Mouse (Mus musculus) kidney, postnatal 0 days (tissue): ENCODE results near the gene Map3k9. TPM values are rescaled to one million over a fixed set of nuclear protein-coding genes. Genes with fewer than 3 reads are reported as not detected.

Experiments used
- ATAC-seq: fragments of 200-750 bp; cut with Nextera tagmentation; replicated peaks from 2 replicates; pipeline ENCODE4 v1.8.0; 2017; ENCODE audit warnings: low read depth, moderate number of reproducible peaks, moderate TSS enrichment, moderate library complexity; ENCODE audit not compliant: low FRiP score
- DNase-seq: peaks from one replicate; pipeline ENCODE4 v3.0.0-alpha.2; 2016; ENCODE audit warnings: low spot score
- H3K27ac ChIP-seq: fragments of 300-500 bp; sonication (generic); 2 replicates; pipeline ENCODE4 v1.5.1; 2014; ENCODE audit warnings: mild to moderate bottlenecking
- H3K27me3 ChIP-seq: fragments of 300-500 bp; sonication (generic); 2 replicates; pipeline ENCODE4 v1.6.1; 2014; ENCODE audit warnings: low read length, mixed read lengths; ENCODE audit not compliant: insufficient read depth
- H3K36me3 ChIP-seq: fragments of 300-500 bp; sonication (generic); 2 replicates; pipeline ENCODE4 v1.6.1; 2014; ENCODE audit warnings: low read length, mixed read lengths; ENCODE audit not compliant: insufficient read depth
- H3K4me1 ChIP-seq: fragments of 300-500 bp; sonication (generic); replicated peaks from 2 replicates; pipeline ENCODE4 v1.6.1; 2014; ENCODE audit warnings: antibody characterized with exemption, low read length, mixed read lengths; ENCODE audit not compliant: insufficient read depth
- H3K4me2 ChIP-seq: fragments of 300-500 bp; sonication (generic); 2 replicates; pipeline ENCODE4 v1.6.1; 2014; ENCODE audit warnings: mild to moderate bottlenecking, low read length, moderate library complexity, mixed read lengths
- H3K4me3 ChIP-seq: fragments of 300-500 bp; sonication (generic); replicated peaks from 2 replicates; pipeline ENCODE4 v1.5.1; 2014; ENCODE audit warnings: low read depth, low read length
- H3K9ac ChIP-seq: fragments of 300-500 bp; sonication (generic); 2 replicates; pipeline ENCODE4 v1.6.1; 2014; ENCODE audit warnings: low read depth, low read length
- H3K9me3 ChIP-seq: fragments of 300-500 bp; sonication (generic); replicated peaks from 2 replicates; pipeline ENCODE4 v1.6.1; 2016; ENCODE audit warnings: low read length, inconsistent platforms, mixed read lengths
- CTCF ChIP-seq: IDR thresholded peaks from 2 replicates; pipeline ENCODE4 v1.5.1; 2016; ENCODE audit warnings: antibody characterized with exemption, low read depth, mild to moderate bottlenecking, moderate library complexity
- WGBS: fragments of 180-500 bp; shearing (Covaris S2); extraction: QIAGEN DNeasy Blood & Tissue Kit; methylation state at CpG from one replicate; pipeline ENCODE4 v1.1.7; 2014; 5-methylcytosine and 5-hydroxymethylcytosine counted together
- polyA plus RNA-seq: library from polyadenylated mRNA; unstranded; fragments of >200 nt; fragmentation: Nextera tagmentation; extraction: Ambion mirVana; gene quantifications from 2 replicates; pipeline ENCODE4 v1.2.1, GENCODE M21; 2015

Map3k9 gene
- polyA plus RNA-seq, 1 experiment from 2014 or later: 1.4 TPM

- 48% methylated on average over 6 of the region's 6 CpGs for WGBS
- Histone ChIP-seq H3K4me3 (no peak overlapping the region), H3K27ac (no peak overlapping the region), H3K9me3 (no peaks in the 10 kb centered on the region), H3K4me1 (no peaks in the 10 kb centered on the region), H3K27me3 (no peaks in the 10 kb centered on the region), H3K9ac (no peak overlapping the region), H3K36me3 (no peaks in the 10 kb centered on the region), H3K4me2 (no peak overlapping the region)
- TF ChIP-seq CTCF: no peak
- no peak for ATAC-seq
- no peak for DNase-seq
These were observed 11.7 kb upstream of the Map3k9 start for GRCm38 (mm10) chr12:81792511-81793218.

GRCm38 (mm10) chr12:81789499-81789898, 8.5 kb upstream of the Map3k9 start:
- no peak overlapping the region for H3K9ac ChIP-seq
- H3K4me3 ChIP-seq: no peak overlapping the region
- 53% methylated on average over 2 of the region's 2 CpGs for WGBS
- no peak overlapping the region for H3K27ac ChIP-seq
- no peaks in the 10 kb centered on the region for H3K36me3 ChIP-seq
- no peak for ATAC-seq
- H3K4me1 ChIP-seq: no peaks in the 10 kb centered on the region
- TF ChIP-seq CTCF: no peak
- no peak for DNase-seq
- no peaks in the 10 kb centered on the region for H3K27me3 ChIP-seq
- no peak overlapping the region for H3K4me2 ChIP-seq
- no peaks in the 10 kb centered on the region for H3K9me3 ChIP-seq

GRCm38 (mm10) chr12:81788672-81789084, 7.7 kb upstream of the Map3k9 start:
- no peak overlapping the region for H3K9ac ChIP-seq

GRCm38 (mm10) chr12:81787262-81787661, 6.3 kb upstream of the Map3k9 start:
- DNase-seq (no peak), ATAC-seq (no peak)
- no peaks in the 10 kb centered on the region for H3K36me3 ChIP-seq
- no peak overlapping the region for H3K9ac ChIP-seq
- H3K27ac ChIP-seq: no peak overlapping the region
- no peaks in the 10 kb centered on the region for H3K9me3 ChIP-seq
- WGBS: 54% methylated on average over 12 of the region's 12 CpGs
- TF ChIP-seq CTCF: peak; percentile 54
- no peak overlapping the region for H3K4me3 ChIP-seq
- H3K4me1 ChIP-seq: no peaks in the 10 kb centered on the region
- H3K4me2 ChIP-seq: no peak overlapping the region
- H3K27me3 ChIP-seq: no peaks in the 10 kb centered on the region

More at GRCm38 (mm10) chr12:81788672-81789084, 7.7 kb upstream of the Map3k9 start:
- Histone ChIP-seq H3K27ac (no peak overlapping the region), H3K9me3 (no peaks in the 10 kb centered on the region), H3K4me2 (peak overlapping the region; percentile 23; the same call in 1 of the 2 replicates), H3K36me3 (no peaks in the 10 kb centered on the region), H3K4me3 (no peak overlapping the region), H3K27me3 (no peaks in the 10 kb centered on the region), H3K4me1 (no peaks in the 10 kb centered on the region)
- ATAC-seq (0 out of 2 replicates have a peak, but pooled peaks have one; percentile 40), DNase-seq (peak; percentile 95)
- 1% methylated on average over 9 of the region's 9 CpGs for WGBS
- peak; percentile 100 for TF ChIP-seq CTCF

- H3K4me1 ChIP-seq: no peaks in the 10 kb centered on the region; the same call in 1 of the 2 replicates
- no peak overlapping the region for H3K4me3 ChIP-seq
- no peak for TF ChIP-seq CTCF
- H3K4me2 ChIP-seq: no peak overlapping the region
- H3K9me3 ChIP-seq: no peaks in the 10 kb centered on the region
- H3K36me3 ChIP-seq: no peaks in the 10 kb centered on the region
- DNase-seq (no peak), ATAC-seq (no peak)
- 52% methylated on average over 4 of the region's 4 CpGs for WGBS
- H3K27me3 ChIP-seq: peaks cover 5% of the 10 kb centered on the region; the same call in 1 of the 2 replicates
- H3K9ac ChIP-seq: no peak overlapping the region
- no peak overlapping the region for H3K27ac ChIP-seq
These were observed 2.3 kb upstream of the Map3k9 start for GRCm38 (mm10) chr12:81783301-81783700.

- 80% methylated on average over 6 of the region's 6 CpGs for WGBS
- Histone ChIP-seq H3K9me3 (no peaks in the 10 kb centered on the region), H3K4me3 (no peak overlapping the region), H3K27me3 (peaks cover 5% of the 10 kb centered on the region; the same call in 1 of the 2 replicates), H3K9ac (no peak overlapping the region), H3K36me3 (no peaks in the 10 kb centered on the region), H3K4me1 (no peaks in the 10 kb centered on the region; the same call in 1 of the 2 replicates), H3K4me2 (no peak overlapping the region), H3K27ac (no peak overlapping the region)
- ATAC-seq (no peak), DNase-seq (no peak)
- no peak for TF ChIP-seq CTCF
These were observed 1.6 kb upstream of the Map3k9 start for GRCm38 (mm10) chr12:81782606-81783005.
